Mouse (Mus musculus): Measurements from ENCODE around the gene St14. TPM values are rescaled to one million over a fixed set of nuclear protein-coding genes. Genes with fewer than 3 reads are reported as not detected.
A peak's percentile ranks its signal among the peaks of the same experiment; 100 is the strongest.
"Not testable (repeated sequence)": the region's sequence is repeated elsewhere in the genome, so short reads cannot be mapped to it uniquely, and the experiment has no call there.

Gene St14
- under 1 TPM; 0.49 to 0.93 TPM for total RNA-seq (2021)

DNA sequence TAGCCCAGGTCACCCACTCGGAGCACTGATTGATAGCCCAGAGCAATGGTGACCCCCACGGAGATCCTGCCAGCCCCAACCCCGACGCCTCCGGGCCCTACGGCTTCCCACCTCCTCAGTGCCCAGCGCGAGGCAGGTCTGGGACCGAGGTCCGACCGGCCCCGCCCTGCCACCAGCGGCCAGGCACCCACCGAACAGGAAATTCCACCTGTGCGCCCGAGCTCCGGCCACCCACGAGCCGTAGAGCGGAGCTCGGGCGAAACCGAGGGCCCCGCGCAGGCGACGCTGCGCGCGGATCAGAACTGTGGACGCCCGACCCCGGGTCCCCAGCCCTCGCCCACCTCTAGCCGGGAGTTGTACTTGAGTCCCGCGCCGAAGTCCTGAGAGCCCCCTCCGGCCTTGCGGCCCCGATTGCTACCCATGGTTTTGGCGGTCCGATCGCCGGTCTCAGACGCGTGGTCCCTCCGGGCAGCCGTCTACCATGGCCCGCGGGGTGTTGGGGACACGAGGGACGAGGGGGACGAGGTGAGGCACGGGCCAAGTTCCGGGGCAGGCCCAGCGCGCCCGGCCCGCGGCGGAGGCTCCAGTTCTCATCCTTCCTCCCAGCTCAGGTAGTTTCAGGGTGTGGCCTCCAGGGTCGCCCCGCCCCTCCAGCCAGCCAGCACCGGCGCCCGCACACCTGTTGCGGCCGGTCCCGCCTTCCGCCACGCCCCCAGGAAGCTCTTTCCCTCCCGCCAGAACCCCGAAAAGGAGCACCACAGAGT lies at the start of gene St14:
St14 (minus strand) TSS at position 649 of the 764 bp plus-strand sequence.
- intact Hi-C loops (cut with DNase I): no loop called here
- no peak for DNase-seq (ENCODE audit: low spot score in 2 of 2)

DNA sequence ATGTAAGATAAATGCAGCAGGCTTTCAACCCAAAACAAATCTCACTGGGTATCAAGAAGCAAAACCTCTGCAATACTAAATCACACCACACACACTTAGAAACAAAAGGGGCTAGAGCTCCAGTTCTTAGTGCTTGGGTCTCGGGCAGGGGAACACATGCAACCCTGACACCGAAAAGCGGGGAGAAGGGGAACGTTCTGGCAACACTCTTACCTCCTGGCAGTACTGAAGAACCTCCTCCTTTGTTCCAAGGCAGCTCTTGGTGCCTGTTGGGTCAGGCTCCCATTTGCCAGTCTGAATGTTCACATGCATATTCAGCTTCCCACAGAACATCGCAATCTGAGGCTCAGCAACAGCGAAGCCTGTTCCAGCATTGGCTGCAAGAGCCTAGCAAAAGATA lies 46.0 kb upstream of the St14 start:
- no peak for DNase-seq (ENCODE audit: low spot score in 2 of 2)

DNA sequence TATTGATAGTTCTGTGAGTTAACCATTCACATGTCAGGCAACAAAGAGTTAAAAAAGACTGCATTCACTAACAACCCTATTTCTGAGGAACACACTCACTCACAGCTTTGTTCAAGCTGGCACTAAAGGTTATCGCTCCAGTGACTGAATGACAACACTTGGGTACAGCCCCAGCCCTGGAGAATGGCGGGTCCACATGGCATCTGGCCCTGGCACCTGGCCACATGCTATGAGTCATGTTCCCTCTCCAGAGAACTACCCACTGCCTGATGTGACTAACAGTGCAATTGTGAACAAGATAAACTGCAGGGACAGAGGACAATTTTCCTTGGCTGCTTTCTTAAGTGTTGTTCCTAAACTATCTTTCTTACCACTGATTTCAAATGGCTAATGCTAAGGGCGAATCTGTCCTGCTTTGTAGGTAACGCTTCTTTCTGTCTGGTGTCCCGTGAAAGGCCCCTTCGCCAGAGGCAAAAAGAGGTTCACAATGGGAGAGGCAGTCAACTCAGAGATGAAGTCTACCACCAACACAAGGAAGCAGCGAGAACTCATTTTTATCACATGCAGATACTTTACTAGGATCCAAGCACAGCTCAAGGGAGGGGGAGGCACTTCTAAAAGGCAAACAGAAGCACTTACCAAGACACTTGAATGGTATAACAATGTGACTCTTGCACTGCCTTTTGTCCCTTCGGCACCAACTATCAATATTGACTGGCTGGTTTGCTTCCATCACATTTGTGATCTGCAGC lies 44.9 kb upstream of the St14 start:
- peak; percentile 81 to 82 for DNase-seq (ENCODE audit: low spot score in 2 of 2)
- intact Hi-C loops (cut with DNase I): loop anchor here (5.0 kb wide), 1 partner anchor 36 kb away; the partner anchor contains the start of gene Aplp2

More for the DNA sequence above, 46.0 kb upstream of the St14 start:
- intact Hi-C loops (cut with DNase I): loop anchor here (5.0 kb wide), 1 partner anchor 35 kb away; the partner anchor contains the start of gene Aplp2

DNA sequence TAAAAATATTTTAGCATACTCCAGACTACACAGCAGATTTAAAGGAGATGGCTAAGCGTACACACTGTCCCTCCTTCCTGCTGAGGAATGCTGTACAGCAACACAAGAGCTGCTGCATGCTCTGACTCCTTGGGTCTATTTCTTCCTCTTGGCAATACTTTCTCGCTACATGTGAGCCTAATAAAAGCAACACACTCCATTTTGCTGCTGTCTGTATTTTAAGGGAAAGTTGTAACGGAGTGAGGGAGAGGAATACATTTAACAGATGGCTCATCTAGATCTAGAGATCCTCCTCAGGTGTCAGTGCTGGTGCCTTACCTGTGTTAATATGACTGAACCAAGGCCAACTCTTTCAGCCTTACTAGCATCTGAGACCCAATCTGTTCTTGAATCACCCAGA lies 44.3 kb upstream of the St14 start:
- intact Hi-C loops (cut with DNase I): loop anchor here (5.0 kb wide), 1 partner anchor 36 kb away; the partner anchor contains the start of gene Aplp2
- no peak for DNase-seq (ENCODE audit: low spot score in 2 of 2)

DNA sequence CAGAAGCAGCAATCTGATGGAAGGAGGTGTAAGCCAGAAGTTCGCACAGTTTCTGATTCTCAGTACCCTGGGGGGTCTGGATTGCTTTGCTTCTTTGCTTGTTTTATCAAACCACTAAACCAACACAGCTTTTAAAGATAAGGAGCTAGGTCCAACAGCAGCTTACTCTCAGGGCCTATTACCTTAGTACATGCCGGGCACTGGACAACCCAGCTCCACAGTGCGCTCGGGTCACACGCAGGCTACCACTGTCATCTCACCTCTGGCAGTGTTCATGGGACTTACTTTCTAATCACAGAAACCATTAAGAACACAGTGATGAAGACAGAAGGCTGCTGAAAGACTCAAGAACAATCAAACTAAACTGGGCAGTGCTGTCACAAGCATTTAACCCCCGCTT lies 43.7 kb upstream of the St14 start:
- no peak for DNase-seq (ENCODE audit: low spot score in 2 of 2)
- intact Hi-C loops (cut with DNase I): loop anchor here (5.0 kb wide), 1 partner anchor 37 kb away; the partner anchor contains the start of gene Aplp2

DNA sequence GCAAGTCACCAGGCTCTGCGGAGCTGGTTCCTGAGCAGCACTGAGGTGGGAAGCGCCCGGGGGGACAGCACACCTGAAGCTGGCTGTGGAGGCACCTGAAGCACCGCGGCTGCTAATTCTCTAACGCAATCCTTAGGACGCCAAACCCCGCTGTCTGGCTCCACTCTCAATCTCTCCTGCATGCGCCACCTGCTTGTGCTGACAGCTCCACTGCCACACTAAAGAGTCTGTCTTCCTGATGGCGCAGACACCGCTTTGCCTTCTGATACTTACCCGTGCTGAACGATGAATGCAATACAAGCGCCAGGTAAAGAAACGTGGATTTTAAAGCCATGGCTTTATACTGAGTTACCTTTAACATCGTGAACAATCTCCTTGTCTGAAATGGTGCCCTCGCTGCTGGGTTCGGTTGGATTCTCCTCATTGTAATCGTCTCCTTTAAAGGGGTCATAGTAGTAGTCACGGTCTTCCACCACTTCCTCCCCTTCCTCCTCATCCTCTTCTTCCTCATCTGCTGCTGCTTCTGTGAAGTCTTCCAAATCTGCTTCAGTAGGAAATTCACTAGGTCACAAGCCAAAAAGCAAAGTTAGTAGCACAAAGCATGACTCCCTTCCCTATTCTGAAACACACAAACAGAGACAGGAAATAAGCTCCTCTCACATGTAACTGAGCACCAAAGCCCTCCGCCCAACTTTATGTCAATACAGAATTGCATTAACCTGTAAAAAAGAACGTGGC lies 36.9 kb upstream of the St14 start:
- DNase-seq (ENCODE audit: low spot score in 2 of 2): no peak
- intact Hi-C loops (cut with DNase I): no loop called here

DNA sequence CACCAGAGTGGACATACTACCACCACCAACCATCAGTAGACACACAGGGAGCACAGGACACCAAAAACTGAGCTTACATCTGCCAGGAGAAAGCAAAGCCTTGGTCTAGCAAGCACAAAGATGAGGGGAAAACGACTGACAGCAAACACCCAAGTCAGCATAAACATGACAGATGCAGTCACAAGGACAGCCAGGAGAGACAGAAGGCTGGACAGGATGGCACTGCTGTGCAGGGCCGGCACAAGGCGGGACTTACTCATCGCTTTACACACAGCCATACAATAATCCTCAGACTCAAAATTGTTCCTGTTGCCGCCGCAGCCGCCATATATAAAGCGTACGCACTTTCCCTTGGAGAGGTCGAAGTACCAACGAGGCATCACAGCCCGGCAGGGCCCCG lies 35.7 kb upstream of the St14 start:
- intact Hi-C loops (cut with DNase I): no loop called here
- no peak for DNase-seq (ENCODE audit: low spot score in 2 of 2)

DNA sequence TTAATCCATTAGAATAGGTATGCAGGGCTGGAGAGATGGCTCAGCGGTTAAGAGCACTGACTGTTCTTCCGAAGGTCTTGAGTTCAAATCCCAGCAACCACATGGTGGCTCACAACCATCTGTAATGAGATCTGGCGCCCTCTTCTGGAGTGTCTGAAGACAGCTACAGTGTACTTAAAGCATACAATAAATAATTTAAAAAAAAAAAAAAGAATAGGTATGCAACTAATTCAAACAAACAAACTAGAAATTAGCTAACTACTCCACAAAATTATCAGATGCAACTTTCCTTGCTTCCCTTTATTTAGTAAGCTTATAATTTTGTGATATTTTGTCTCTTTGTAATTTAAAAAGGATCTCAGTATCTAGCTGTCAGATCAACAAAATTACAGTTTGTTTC lies 33.9 kb upstream of the St14 start:
- DNase-seq (ENCODE audit: low spot score in 2 of 2); intact Hi-C loops (cut with DNase I): not testable (repeated sequence)

DNA sequence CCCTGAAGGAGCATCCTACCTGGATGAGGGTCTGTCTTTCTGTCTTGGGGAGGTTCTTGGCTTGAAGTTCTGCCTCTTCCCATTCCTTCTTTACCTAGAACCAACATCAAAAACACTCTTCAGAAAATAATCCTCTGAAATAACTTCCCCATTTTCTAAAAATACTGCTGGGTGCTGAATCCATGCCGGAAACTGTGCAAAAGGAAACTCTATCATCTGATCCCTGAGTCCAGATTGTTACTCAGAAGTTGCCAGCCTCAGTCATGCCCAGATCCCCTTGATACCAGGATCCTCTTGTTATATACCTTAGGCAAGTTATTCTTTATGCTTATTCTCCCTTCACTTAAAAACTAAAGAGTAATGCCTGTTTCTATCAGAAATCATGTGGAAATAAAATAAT lies 31.7 kb upstream of the St14 start:
- intact Hi-C loops (cut with DNase I): no loop called here
- DNase-seq (ENCODE audit: low spot score in 2 of 2): no peak

DNA sequence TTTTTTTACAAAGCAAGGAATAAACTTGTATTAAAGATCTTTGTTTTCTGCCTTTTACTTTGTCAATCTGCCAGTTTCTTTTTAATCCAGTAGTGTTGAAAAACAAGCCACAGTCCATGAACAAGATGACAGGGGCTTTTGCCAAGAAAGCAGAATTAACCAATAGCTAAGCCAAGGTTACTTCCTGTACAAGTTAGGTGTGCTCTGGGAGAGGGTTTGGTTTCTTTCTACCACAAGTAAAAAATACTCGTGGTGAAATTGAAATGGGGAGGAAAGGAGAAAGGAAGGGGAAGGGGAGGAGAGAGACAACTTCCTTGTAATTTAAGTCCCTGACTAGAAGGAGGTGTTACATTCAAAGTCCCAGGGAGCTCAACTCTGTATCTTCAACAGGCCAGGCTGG lies 31.3 kb upstream of the St14 start:
- no peak for DNase-seq (ENCODE audit: low spot score in 2 of 2)

DNA sequence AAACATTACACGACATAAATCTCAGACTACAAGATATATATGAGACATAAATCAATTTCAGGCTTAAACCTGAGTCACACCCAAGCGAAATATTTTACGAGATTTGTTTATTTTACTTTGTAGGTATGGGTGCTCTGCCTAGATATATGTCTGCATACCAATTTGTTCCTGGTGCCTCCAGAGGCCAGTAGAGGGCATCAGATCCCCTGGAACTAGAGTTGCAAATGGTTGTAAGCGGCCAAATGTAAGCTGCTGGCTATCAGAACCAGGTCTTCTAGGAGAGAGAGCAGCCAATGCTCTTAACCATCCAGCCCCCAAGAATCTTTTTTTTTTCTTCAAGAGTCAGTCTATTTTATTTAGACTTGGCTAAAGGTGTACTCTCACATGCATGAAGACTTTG lies 28.3 kb upstream of the St14 start:
- intact Hi-C loops (cut with DNase I): no loop called here
- no peak for DNase-seq (ENCODE audit: low spot score in 2 of 2)

More for the DNA sequence above, 31.3 kb upstream of the St14 start:
- intact Hi-C loops (cut with DNase I): no loop called here

DNA sequence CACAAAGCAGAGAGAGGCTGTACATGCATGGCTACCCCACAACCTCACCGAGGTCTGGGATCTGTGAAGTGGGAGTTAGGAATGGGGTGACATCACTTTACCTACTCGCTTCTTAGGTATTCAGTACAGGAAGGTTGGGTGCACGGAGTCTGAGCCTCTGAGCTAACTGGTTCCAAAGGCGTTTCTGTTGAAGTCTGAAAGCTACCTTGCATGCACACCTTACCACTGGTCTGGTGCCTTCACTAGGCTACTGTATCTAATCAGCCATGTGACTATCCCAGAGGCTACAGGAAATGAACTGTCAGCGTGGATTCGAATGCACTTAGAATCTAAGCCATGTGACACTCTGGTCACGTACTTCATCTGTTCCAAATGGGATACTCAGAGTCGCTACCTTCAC lies 24.9 kb upstream of the St14 start:
- intact Hi-C loops (cut with DNase I): no loop called here
- no peak for DNase-seq (ENCODE audit: low spot score in 2 of 2)

DNA sequence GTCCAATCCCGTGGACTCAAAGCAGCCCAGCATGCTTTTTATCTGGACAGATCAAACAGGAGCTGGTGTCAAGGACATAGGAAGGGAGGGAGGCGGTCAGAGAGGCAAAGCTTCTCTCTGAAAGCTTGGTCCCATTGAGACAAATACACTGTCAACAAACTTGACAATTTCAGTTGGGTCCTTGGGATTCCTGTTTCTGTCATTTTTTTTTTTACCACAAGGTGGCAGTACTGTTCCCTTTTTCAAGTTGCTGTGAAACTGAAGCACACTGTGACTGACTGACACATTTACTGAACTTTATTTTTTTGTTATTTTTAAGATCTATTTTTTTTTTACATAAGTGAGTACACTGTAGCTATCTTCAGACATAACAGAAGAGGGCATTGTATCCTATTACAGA lies 19.4 kb upstream of the St14 start:
- intact Hi-C loops (cut with DNase I): loop anchor here (2.0 to 5.0 kb wide), 2 partner anchors 131 to 198 kb away; partner anchors contain the start of gene Prdm10

DNA sequence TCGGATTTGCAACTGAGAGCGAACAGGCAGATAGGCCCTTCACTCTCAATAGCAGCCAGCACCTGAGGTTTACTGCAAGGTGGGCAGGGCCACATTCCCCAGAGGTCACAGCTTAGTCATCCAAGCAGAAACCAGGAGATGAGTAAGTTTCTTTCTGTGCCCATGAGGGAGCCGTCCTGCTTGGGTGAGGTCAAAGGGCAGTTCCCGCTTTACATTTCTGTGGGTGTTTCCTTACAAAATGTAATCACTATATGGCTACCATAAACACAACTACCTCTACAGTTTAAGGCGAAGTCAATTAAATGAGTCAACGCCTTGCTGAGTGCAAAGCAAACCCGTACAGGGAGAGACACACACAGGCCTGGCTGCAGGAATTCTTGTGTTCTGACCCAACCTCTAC lies 16.5 kb upstream of the St14 start:
- DNase-seq (ENCODE audit: low spot score in 2 of 2): no peak
- intact Hi-C loops (cut with DNase I): no loop called here

More for the DNA sequence above, 19.4 kb upstream of the St14 start:
- no peak for DNase-seq (ENCODE audit: low spot score in 2 of 2)

DNA sequence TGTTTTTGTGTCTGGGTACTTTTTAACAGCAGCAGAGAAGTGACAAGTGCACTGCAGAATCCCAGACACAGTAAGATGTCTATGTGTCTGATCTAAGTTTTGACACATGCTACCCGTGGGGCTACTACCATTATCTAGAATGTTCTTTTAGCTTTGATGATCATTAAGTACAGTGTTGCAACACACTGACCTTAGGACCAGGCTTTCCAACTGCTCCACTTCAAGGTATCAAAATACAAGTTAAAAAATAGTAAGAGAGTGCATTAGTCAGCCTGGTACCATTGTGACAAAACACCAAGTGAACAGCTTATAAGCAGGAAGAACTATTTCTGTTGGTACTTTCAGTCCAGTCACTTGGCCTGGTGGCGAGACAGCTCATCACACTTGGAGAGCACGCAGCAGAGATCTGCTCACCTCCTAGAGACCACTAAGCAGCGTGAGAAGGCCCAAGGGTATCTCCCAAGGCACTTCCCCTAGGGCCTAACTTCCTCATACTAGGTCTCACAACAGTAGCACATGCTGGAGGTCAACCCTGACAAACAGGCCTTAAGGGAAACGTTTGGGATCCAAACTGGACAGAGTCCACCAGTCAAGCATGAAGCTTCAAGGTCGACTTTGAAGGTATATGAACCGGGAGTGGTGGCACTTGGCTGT lies 13.7 kb upstream of the St14 start:
- no peak for DNase-seq (ENCODE audit: low spot score in 2 of 2)
- intact Hi-C loops (cut with DNase I): no loop called here

DNA sequence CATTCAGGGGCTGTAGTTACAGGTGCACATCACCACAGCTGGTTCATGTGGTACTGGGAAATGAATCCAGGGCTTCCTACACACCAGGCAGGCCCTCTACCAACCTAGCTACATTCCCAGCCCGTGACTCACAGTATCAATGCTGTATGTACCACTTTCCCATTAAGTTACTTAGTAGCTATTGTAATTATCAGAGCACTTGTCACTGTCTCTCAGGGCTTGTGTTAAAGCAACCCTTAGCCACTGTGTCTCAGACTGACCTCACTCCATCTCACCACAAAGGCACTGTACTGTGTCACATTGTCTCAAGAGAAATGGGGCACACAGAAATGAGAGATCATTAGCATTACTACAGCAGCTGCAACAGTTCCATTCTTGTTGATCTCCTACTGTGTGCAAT lies 11.3 kb upstream of the St14 start:
- intact Hi-C loops (cut with DNase I): no loop called here

DNA sequence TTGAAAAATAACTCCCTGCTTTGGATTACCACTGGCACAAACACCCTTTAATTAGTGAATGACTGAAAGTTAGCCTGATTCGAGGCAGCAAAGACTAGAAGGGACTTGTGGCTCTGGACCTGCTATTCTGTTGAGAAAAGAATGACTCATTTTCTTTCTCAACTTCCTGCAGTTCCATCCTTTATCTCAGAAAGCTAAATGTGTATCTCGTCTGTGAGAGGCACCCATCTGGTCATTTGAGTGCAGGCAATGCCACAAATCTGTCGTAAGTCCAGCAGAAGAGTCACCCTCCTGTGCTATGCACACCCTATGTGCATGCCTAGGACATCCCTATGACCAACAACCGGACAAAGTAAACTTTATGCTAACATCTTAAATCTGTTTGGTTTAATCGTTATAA lies 1.5 kb upstream of the St14 start:
- DNase-seq (ENCODE audit: low spot score in 2 of 2): no peak
- intact Hi-C loops (cut with DNase I): no loop called here

More for the DNA sequence above, 11.3 kb upstream of the St14 start:
- no peak for DNase-seq (ENCODE audit: low spot score in 2 of 2)

DNA sequence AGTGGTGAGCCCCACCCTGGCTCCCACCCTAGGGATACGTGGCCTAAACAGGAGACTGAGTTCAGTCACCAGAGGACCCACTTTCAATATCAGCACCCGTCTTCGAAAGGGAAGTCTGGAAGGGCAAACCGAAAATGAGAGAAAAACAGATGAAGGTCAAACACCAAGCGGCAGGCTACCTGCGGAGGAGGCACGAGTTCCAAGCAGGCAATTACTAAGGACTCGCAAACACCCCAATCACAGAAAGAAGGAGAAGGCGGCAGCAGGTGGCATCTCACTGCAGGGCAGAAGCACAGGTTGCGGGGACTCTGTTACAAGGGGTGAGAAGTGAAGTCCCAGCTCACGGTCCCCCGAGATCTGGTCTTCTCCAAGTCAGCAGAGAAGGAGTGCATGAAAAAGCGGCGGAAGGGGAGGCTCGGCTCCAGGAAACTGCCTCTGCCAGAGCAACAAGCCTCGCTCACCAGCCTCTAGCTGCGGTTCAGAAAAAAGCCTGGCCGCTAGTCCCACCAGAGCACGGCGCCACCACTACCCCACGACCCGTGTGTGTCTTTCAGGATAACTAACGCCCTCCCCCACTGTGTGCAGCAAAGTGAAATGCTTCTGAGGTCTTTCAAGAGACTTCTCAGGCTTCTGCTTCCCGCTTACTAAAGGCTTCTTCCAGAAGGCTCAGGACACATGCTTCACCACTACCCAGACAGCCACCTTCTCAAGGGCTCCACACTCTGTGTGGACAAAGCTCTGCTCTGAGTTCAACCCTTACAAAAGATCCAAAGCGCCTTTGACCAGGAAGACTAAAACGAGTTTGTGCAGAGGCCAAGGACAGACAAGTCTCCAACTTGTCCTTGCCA lies 1.1 kb downstream of the St14 start:
- intact Hi-C loops (cut with DNase I): no loop called here
- DNase-seq (ENCODE audit: low spot score in 2 of 2): no peak

DNA sequence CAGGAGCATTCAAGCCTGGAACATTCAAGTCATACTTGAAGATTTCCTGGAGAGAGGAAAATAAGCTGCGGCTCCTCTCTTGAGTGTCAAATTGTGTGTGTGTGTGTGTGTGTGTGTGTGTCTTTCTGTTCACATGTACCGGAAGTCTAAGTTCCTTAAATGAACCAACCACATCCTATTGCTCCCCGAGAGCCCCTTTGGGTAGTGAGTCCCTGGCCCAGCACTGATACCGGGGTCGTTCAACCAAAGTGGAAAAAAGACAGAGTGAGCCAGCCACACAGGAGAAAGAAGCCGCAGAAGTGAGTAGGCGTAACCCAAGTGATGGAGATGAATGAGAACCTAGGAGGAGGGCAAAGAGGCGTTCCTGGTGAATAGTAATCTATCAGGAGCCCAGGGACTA lies 1.7 kb downstream of the St14 start:
- intact Hi-C loops (cut with DNase I): no loop called here
- no peak for DNase-seq (ENCODE audit: low spot score in 2 of 2)

Measured in left cerebral cortex, postnatal 36 days (tissue).